Mouse (Mus musculus) hindbrain, embryonic 13.5 days (tissue): ENCODE data around the gene Ttc4. TPM values are rescaled to one million over a fixed set of nuclear protein-coding genes. Genes with fewer than 3 reads are reported as not detected.

Experiments used
- ATAC-seq: fragments of 200-750 bp; cut with Nextera tagmentation; 2 replicates; pipeline ENCODE4 v1.8.0; 2017; ENCODE audit warnings: moderate TSS enrichment; ENCODE audit not compliant: low FRiP score
- H3K27ac ChIP-seq: fragments of 300-500 bp; sonication (generic); 2 replicates; pipeline ENCODE4 v1.5.1; 2015; ENCODE audit warnings: inconsistent platforms, mild to moderate bottlenecking, moderate library complexity
- H3K27me3 ChIP-seq: fragments of 300-500 bp; sonication (generic); 2 replicates; pipeline ENCODE4 v1.6.1; 2015; ENCODE audit warnings: mild to moderate bottlenecking, inconsistent platforms
- H3K36me3 ChIP-seq: fragments of 300-500 bp; sonication (generic); 2 replicates; pipeline ENCODE4 v1.6.1; 2015; ENCODE audit warnings: mild to moderate bottlenecking, inconsistent platforms
- H3K4me1 ChIP-seq: fragments of 300-500 bp; sonication (generic); replicated peaks from 2 replicates; pipeline ENCODE4 v1.6.1; 2015; ENCODE audit warnings: inconsistent platforms
- H3K4me2 ChIP-seq: fragments of 300-500 bp; sonication (generic); 2 replicates; pipeline ENCODE4 v1.6.1; 2015; ENCODE audit warnings: inconsistent platforms, mild to moderate bottlenecking, moderate library complexity
- H3K4me3 ChIP-seq: fragments of 300-500 bp; sonication (generic); 2 replicates; pipeline ENCODE4 v1.5.1; 2015; ENCODE audit warnings: mild to moderate bottlenecking, inconsistent platforms
- H3K9ac ChIP-seq: fragments of 300-500 bp; sonication (generic); 2 replicates; pipeline ENCODE4 v1.6.1; 2015; ENCODE audit warnings: mild to moderate bottlenecking, inconsistent platforms
- H3K9me3 ChIP-seq: fragments of 300-500 bp; sonication (generic); 2 replicates; pipeline ENCODE4 v1.6.1; 2016; ENCODE audit warnings: inconsistent platforms
- WGBS: fragments of 180-500 bp; shearing (Covaris S2); methylation state at CpG from one replicate; pipeline ENCODE4 v1.1.7; 2015; 5-methylcytosine and 5-hydroxymethylcytosine counted together
- polyA plus RNA-seq: library from polyadenylated mRNA; unstranded; fragments of >200 nt; fragmentation: Nextera tagmentation; extraction: Ambion mirVana; gene quantifications from 2 replicates; pipeline ENCODE4 v1.2.1, GENCODE M21; 2015

The Ttc4 gene
- polyA plus RNA-seq, 1 experiment from 2014 or later = 112 TPM

GRCm38 (mm10) chr4:106622712-106623111 lies 56.0 kb downstream of the Ttc4 start:
- H3K4me2 ChIP-seq = 0 out of 2 replicates have a peak overlapping the region, but pooled peaks have one; percentile 8
- WGBS = 29% methylated on average over 28 of the region's 28 CpGs
- H3K4me3 ChIP-seq = no peak overlapping the region
- H3K9ac ChIP-seq = peak overlapping the region; percentile 43; the same call in 1 of the 2 replicates
- no peaks in the 10 kb centered on the region for H3K36me3 ChIP-seq
- H3K9me3 ChIP-seq = no peaks in the 10 kb centered on the region
- peaks cover 15% of the 10 kb centered on the region for H3K4me1 ChIP-seq
- H3K27ac ChIP-seq = no peak overlapping the region
- peaks cover 62% of the 10 kb centered on the region for H3K27me3 ChIP-seq
- no peak for ATAC-seq

GRCm38 (mm10) chr4:106622030-106622493 lies 56.7 kb downstream of the Ttc4 start, which contains the start of gene Ttc22:
TSS of gene Ttc22 (plus strand) at chr4:106622432.
- 23% methylated on average over 16 of the region's 16 CpGs for WGBS
- no peak within 1 kb of the TSS for H3K27ac ChIP-seq

GRCm38 (mm10) chr4:106621428-106621827 lies 57.3 kb downstream of the Ttc4 start:
- peaks cover 22% of the 10 kb centered on the region for H3K4me1 ChIP-seq
- no peak overlapping the region for H3K9ac ChIP-seq
- ATAC-seq = no peak
- peaks cover 65% of the 10 kb centered on the region for H3K27me3 ChIP-seq
- no peak overlapping the region for H3K4me2 ChIP-seq
- 78% methylated on average over 3 of the region's 3 CpGs for WGBS
- H3K27ac ChIP-seq = no peak overlapping the region
- H3K4me3 ChIP-seq = no peak overlapping the region
- no peaks in the 10 kb centered on the region for H3K9me3 ChIP-seq
- H3K36me3 ChIP-seq = no peaks in the 10 kb centered on the region

More at GRCm38 (mm10) chr4:106622030-106622493, 56.7 kb downstream of the Ttc4 start, which contains the start of gene Ttc22:
- Histone ChIP-seq H3K36me3 (no peaks in the 10 kb centered on the region), H3K27me3 (peaks cover 66% of the 10 kb centered on the region), H3K4me3 (no peak within 1 kb of the TSS), H3K4me2 (0 out of 2 replicates have a peak within 1 kb of the TSS, but pooled peaks have one; percentile 8), H3K9ac (peak within 1 kb of the TSS; percentile 43; the same call in 1 of the 2 replicates), H3K4me1 (peaks cover 20% of the 10 kb centered on the region), H3K9me3 (no peaks in the 10 kb centered on the region)
- no peak for ATAC-seq

- Histone ChIP-seq H3K4me2 (no peak overlapping the region), H3K36me3 (no peaks in the 10 kb centered on the region), H3K4me1 (peaks cover 22% of the 10 kb centered on the region), H3K4me3 (no peak overlapping the region), H3K9me3 (no peaks in the 10 kb centered on the region), H3K9ac (no peak overlapping the region), H3K27ac (no peak overlapping the region), H3K27me3 (peaks cover 60% of the 10 kb centered on the region)
- no peak for ATAC-seq
- 88% methylated on average over 4 of the region's 4 CpGs for whole genome bisulfite sequencing
These were observed 59.8 kb downstream of the Ttc4 start for GRCm38 (mm10) chr4:106618898-106619297.

- peaks cover 13% of the 10 kb centered on the region for H3K4me1 ChIP-seq
- no peak for ATAC-seq
- H3K36me3 ChIP-seq = no peaks in the 10 kb centered on the region
- peak within 1 kb of the TSS; percentile 48 for H3K4me2 ChIP-seq
- H3K27me3 ChIP-seq = peaks cover 42% of the 10 kb centered on the region
- no peaks in the 10 kb centered on the region for H3K9me3 ChIP-seq
- peak within 1 kb of the TSS; percentile 59 for H3K9ac ChIP-seq
- 4% methylated on average over 18 of the region's 19 CpGs for WGBS
- no peak within 1 kb of the TSS for H3K27ac ChIP-seq
- peak within 1 kb of the TSS; percentile 22 for H3K4me3 ChIP-seq
These were observed 61.7 kb downstream of the Ttc4 start, which contains the start of gene Lexm for GRCm38 (mm10) chr4:106617056-106617455. TSS of gene Lexm (minus strand) at chr4:106617241.

GRCm38 (mm10) chr4:106615637-106616036 lies 63.1 kb downstream of the Ttc4 start:
- no peak overlapping the region for H3K27ac ChIP-seq
- no peak overlapping the region for H3K9ac ChIP-seq
- H3K36me3 ChIP-seq = no peaks in the 10 kb centered on the region
- H3K4me1 ChIP-seq = peaks cover 13% of the 10 kb centered on the region
- 88% methylated on average over 12 of the region's 12 CpGs for WGBS
- no peak for ATAC-seq
- H3K4me2 ChIP-seq = no peak overlapping the region
- H3K9me3 ChIP-seq = no peaks in the 10 kb centered on the region
- peaks cover 30% of the 10 kb centered on the region for H3K27me3 ChIP-seq
- no peak overlapping the region for H3K4me3 ChIP-seq

- H3K4me2 ChIP-seq = no peak overlapping the region
- H3K36me3 ChIP-seq = no peaks in the 10 kb centered on the region
- H3K4me1 ChIP-seq = peaks cover 13% of the 10 kb centered on the region
- no peak overlapping the region for H3K27ac ChIP-seq
- no peaks in the 10 kb centered on the region for H3K9me3 ChIP-seq
- no peak overlapping the region for H3K4me3 ChIP-seq
- no peak for ATAC-seq
- H3K27me3 ChIP-seq = peaks cover 30% of the 10 kb centered on the region
- whole genome bisulfite sequencing = 85% methylated on average over 9 of the region's 9 CpGs
- no peak overlapping the region; the same call in 1 of the 2 replicates for H3K9ac ChIP-seq
These were observed 63.9 kb downstream of the Ttc4 start for GRCm38 (mm10) chr4:106614881-106615280.

GRCm38 (mm10) chr4:106614180-106614797 lies 64.5 kb downstream of the Ttc4 start:
- ATAC-seq = peak; percentile 76
- Histone ChIP-seq H3K4me1 (peaks cover 13% of the 10 kb centered on the region), H3K4me2 (no peak overlapping the region), H3K27ac (no peak overlapping the region), H3K27me3 (peaks cover 26% of the 10 kb centered on the region), H3K9ac (no peak overlapping the region; the same call in 1 of the 2 replicates), H3K4me3 (no peak overlapping the region), H3K36me3 (no peaks in the 10 kb centered on the region), H3K9me3 (no peaks in the 10 kb centered on the region)
- WGBS = 39% methylated on average over 7 of the region's 7 CpGs

- Histone ChIP-seq H3K9ac (no peak overlapping the region), H3K27ac (no peak overlapping the region), H3K4me2 (no peak overlapping the region), H3K4me3 (no peak overlapping the region), H3K9me3 (no peaks in the 10 kb centered on the region), H3K36me3 (no peaks in the 10 kb centered on the region), H3K27me3 (peaks cover 23% of the 10 kb centered on the region), H3K4me1 (peaks cover 13% of the 10 kb centered on the region)
- ATAC-seq = no peak
- WGBS = 81% methylated on average over 3 of the region's 3 CpGs
These were observed 65.2 kb downstream of the Ttc4 start for GRCm38 (mm10) chr4:106613560-106613959.

GRCm38 (mm10) chr4:106613105-106613504 lies 65.6 kb downstream of the Ttc4 start:
- no peak overlapping the region for H3K4me3 ChIP-seq
- no peak overlapping the region for H3K9ac ChIP-seq
- H3K9me3 ChIP-seq = no peaks in the 10 kb centered on the region
- H3K4me1 ChIP-seq = peaks cover 13% of the 10 kb centered on the region
- H3K27me3 ChIP-seq = peaks cover 23% of the 10 kb centered on the region
- H3K36me3 ChIP-seq = no peaks in the 10 kb centered on the region
- no peak overlapping the region for H3K4me2 ChIP-seq
- no peak for ATAC-seq
- H3K27ac ChIP-seq = no peak overlapping the region
- 82% methylated on average over 8 of the region's 8 CpGs for WGBS
